Mouse (Mus musculus) fat pad, adult 2 months (tissue): ENCODE data around the gene Tmem121b.

ENCODE experiments used
- DNase-seq: peaks from one replicate; pipeline ENCODE4 v3.0.0-alpha.2; 2011; ENCODE audit warnings: low read depth, low spot score; ENCODE audit errors: extremely low read depth

The Tmem121b gene

GRCm38 (mm10) chr6:120493374-120494181, at the start of gene Tmem121b:
Tmem121b (minus strand) TSS chr6:120493807.
- DNase-seq, result no peak

GRCm38 (mm10) chr6:120542061-120542460, 48.5 kb upstream of the Tmem121b start:
- no peak for DNase-seq

GRCm38 (mm10) chr6:120541386-120541785, 47.8 kb upstream of the Tmem121b start:
- no peak for DNase-seq

- DNase-seq, result no peak
Measured at GRCm38 (mm10) chr6:120539781-120540231, 46.2 kb upstream of the Tmem121b start.

- DNase-seq, result no peak
Measured at GRCm38 (mm10) chr6:120539132-120539759, 45.6 kb upstream of the Tmem121b start.

- no peak for DNase-seq
Measured at GRCm38 (mm10) chr6:120536337-120536736, 42.7 kb upstream of the Tmem121b start.

- DNase-seq, result no peak
Measured at GRCm38 (mm10) chr6:120532594-120532993, 39.0 kb upstream of the Tmem121b start.

GRCm38 (mm10) chr6:120531020-120531965, 37.7 kb upstream of the Tmem121b start, which contains the start of gene Hdhd5:
Hdhd5 (minus strand) TSS chr6:120531319.
- DNase-seq, result no peak

GRCm38 (mm10) chr6:120529123-120529522, 35.5 kb upstream of the Tmem121b start:
- no peak for DNase-seq

GRCm38 (mm10) chr6:120524796-120525195, 31.2 kb upstream of the Tmem121b start:
- no peak for DNase-seq

- no peak for DNase-seq
Measured at GRCm38 (mm10) chr6:120519647-120520046, 26.0 kb upstream of the Tmem121b start.

- no peak for DNase-seq
Measured at GRCm38 (mm10) chr6:120517311-120517710, 23.7 kb upstream of the Tmem121b start.

GRCm38 (mm10) chr6:120516879-120517278, 23.3 kb upstream of the Tmem121b start:
- DNase-seq, result no peak

GRCm38 (mm10) chr6:120516422-120516821, 22.8 kb upstream of the Tmem121b start:
- no peak for DNase-seq

- DNase-seq, result no peak
Measured at GRCm38 (mm10) chr6:120511212-120511611, 17.6 kb upstream of the Tmem121b start.

- no peak for DNase-seq
Measured at GRCm38 (mm10) chr6:120510425-120510824, 16.8 kb upstream of the Tmem121b start.

- DNase-seq, result no peak
Measured at GRCm38 (mm10) chr6:120509975-120510374, 16.4 kb upstream of the Tmem121b start.

- DNase-seq, result no peak
Measured at GRCm38 (mm10) chr6:120508645-120509044, 15.0 kb upstream of the Tmem121b start.

GRCm38 (mm10) chr6:120505531-120505930, 11.9 kb upstream of the Tmem121b start:
- DNase-seq, result no peak

- DNase-seq, result no peak
Measured at GRCm38 (mm10) chr6:120504051-120504450, 10.4 kb upstream of the Tmem121b start.

- DNase-seq, result no peak
Measured at GRCm38 (mm10) chr6:120496544-120496943, 2.9 kb upstream of the Tmem121b start.
